Mouse (Mus musculus) erythroblast, embryonic 14.5 days (primary cell): ENCODE data around the gene Haus4.

Experiments used
- GATA1 ChIP-seq: IDR thresholded peaks from 2 replicates; pipeline ENCODE4 v1.6.1; 2012; ENCODE audit warnings: low read length, inconsistent platforms, mixed read lengths
- TAL1 ChIP-seq: IDR thresholded peaks from 3 replicates; pipeline ENCODE4 v1.6.1; 2012; ENCODE audit warnings: low read length, inconsistent platforms, mixed read lengths

- TF ChIP-seq GATA1 (no peak), TAL1 (no peak)
Observed at GRCm38 (mm10) chr14:54578063-54578462, 23.6 kb upstream of the Haus4 start.
